Mouse (Mus musculus) cortical plate, adult 2 months (tissue): Measurements from ENCODE around the gene Slc22a12. TPM values are rescaled to one million over a fixed set of nuclear protein-coding genes. Genes with fewer than 3 reads are reported as not detected.

Experiments used
- H3K27ac ChIP-seq: fragments of 200-500 bp; 2 replicates; pipeline ENCODE4 v1.5.1; 2012; ENCODE audit warnings: low read length, control low read depth, inconsistent platforms; ENCODE audit not compliant: insufficient read depth
- H3K4me1 ChIP-seq: fragments of 200-500 bp; 2 replicates; pipeline ENCODE4 v1.6.1; 2011; ENCODE audit warnings: low read length; ENCODE audit not compliant: control insufficient read depth, insufficient read depth
- H3K4me3 ChIP-seq: fragments of 200-500 bp; 2 replicates; pipeline ENCODE4 v1.5.1; 2011; ENCODE audit warnings: mild to moderate bottlenecking, low read length, control low read depth; ENCODE audit not compliant: insufficient read depth
- CTCF ChIP-seq: fragments of 200-500 bp; IDR thresholded peaks from 2 replicates; pipeline ENCODE4 v1.5.1; 2011; ENCODE audit warnings: mild to moderate bottlenecking, control low read depth, low read length; ENCODE audit not compliant: insufficient read depth; ENCODE audit errors: extremely low read depth
- POLR2A ChIP-seq: fragments of 200-500 bp; IDR thresholded peaks from 2 replicates; pipeline ENCODE4 v1.6.1; 2011; ENCODE audit warnings: mild to moderate bottlenecking, low read length, control low read depth; ENCODE audit not compliant: insufficient read depth; ENCODE audit errors: extremely low read depth
- polyA plus RNA-seq: library from polyadenylated mRNA; depleted of rRNA; stranded (reverse); fragments of >200 nt; gene quantifications from 2 replicates; pipeline ENCODE4 v1.2.3, GENCODE M21; 2012

Slc22a12 gene
- polyA plus RNA-seq, 1 experiment, result 0.38 TPM

- Histone ChIP-seq H3K4me3 (no peak overlapping the region), H3K27ac (no peak overlapping the region), H3K4me1 (peaks cover 4% of the 10 kb centered on the region)
- no peak for TF ChIP-seq POLR2A
- TF ChIP-seq CTCF, result no peak
These were observed 10.3 kb upstream of the Slc22a12 start for GRCm38 (mm10) chr19:6553174-6553573.

GRCm38 (mm10) chr19:6552302-6553028 lies 9.6 kb upstream of the Slc22a12 start:
- Histone ChIP-seq H3K4me3 (no peak overlapping the region), H3K27ac (no peak overlapping the region), H3K4me1 (peaks cover 4% of the 10 kb centered on the region)
- TF ChIP-seq POLR2A, result no peak
- TF ChIP-seq CTCF, result peak; percentile 64

- no peak overlapping the region for H3K27ac ChIP-seq
These were observed 8.4 kb upstream of the Slc22a12 start for GRCm38 (mm10) chr19:6551215-6551614.

GRCm38 (mm10) chr19:6549566-6549965 lies 6.7 kb upstream of the Slc22a12 start:
- no peak overlapping the region for H3K4me3 ChIP-seq
- TF ChIP-seq CTCF, result no peak
- no peak for TF ChIP-seq POLR2A
- peaks cover 4% of the 10 kb centered on the region for H3K4me1 ChIP-seq
- H3K27ac ChIP-seq, result no peak overlapping the region

More at GRCm38 (mm10) chr19:6551215-6551614, 8.4 kb upstream of the Slc22a12 start:
- Histone ChIP-seq H3K4me1 (peaks cover 4% of the 10 kb centered on the region), H3K4me3 (no peak overlapping the region)
- TF ChIP-seq CTCF (no peak), POLR2A (no peak)

- H3K27ac ChIP-seq, result no peak overlapping the region
- TF ChIP-seq POLR2A (no peak), CTCF (no peak)
- H3K4me3 ChIP-seq, result no peak overlapping the region
- peaks cover 4% of the 10 kb centered on the region for H3K4me1 ChIP-seq
These were observed 5.9 kb upstream of the Slc22a12 start for GRCm38 (mm10) chr19:6548431-6549410.

- Histone ChIP-seq H3K27ac (no peak overlapping the region), H3K4me3 (no peak overlapping the region), H3K4me1 (peaks cover 4% of the 10 kb centered on the region)
- no peak for TF ChIP-seq CTCF
- TF ChIP-seq POLR2A, result no peak
These were observed 5.0 kb upstream of the Slc22a12 start for GRCm38 (mm10) chr19:6547801-6548200.

GRCm38 (mm10) chr19:6546096-6546495 lies 3.3 kb upstream of the Slc22a12 start:
- no peak overlapping the region for H3K4me3 ChIP-seq
- no peak for TF ChIP-seq POLR2A
- TF ChIP-seq CTCF, result no peak
- H3K4me1 ChIP-seq, result peaks cover 4% of the 10 kb centered on the region
- H3K27ac ChIP-seq, result no peak overlapping the region

GRCm38 (mm10) chr19:6545481-6545880 lies 2.6 kb upstream of the Slc22a12 start:
- Histone ChIP-seq H3K4me3 (no peak overlapping the region), H3K4me1 (peaks cover 4% of the 10 kb centered on the region), H3K27ac (no peak overlapping the region)
- no peak for TF ChIP-seq POLR2A
- TF ChIP-seq CTCF, result no peak

- Histone ChIP-seq H3K4me3 (no peak overlapping the region), H3K4me1 (peaks cover under 1% of the 10 kb centered on the region), H3K27ac (no peak overlapping the region)
- TF ChIP-seq CTCF (no peak), POLR2A (no peak)
These were observed 1.9 kb upstream of the Slc22a12 start for GRCm38 (mm10) chr19:6544712-6545111.

- no peak overlapping the region for H3K27ac ChIP-seq
- H3K4me3 ChIP-seq, result no peak overlapping the region
- H3K4me1 ChIP-seq, result no peaks in the 10 kb centered on the region
- TF ChIP-seq POLR2A (no peak), CTCF (no peak)
These were observed 686 bp upstream of the Slc22a12 start for GRCm38 (mm10) chr19:6543518-6543917.
